ENCODE assay signal across 12 mouse cellular contexts in the genomic region with DNA sequence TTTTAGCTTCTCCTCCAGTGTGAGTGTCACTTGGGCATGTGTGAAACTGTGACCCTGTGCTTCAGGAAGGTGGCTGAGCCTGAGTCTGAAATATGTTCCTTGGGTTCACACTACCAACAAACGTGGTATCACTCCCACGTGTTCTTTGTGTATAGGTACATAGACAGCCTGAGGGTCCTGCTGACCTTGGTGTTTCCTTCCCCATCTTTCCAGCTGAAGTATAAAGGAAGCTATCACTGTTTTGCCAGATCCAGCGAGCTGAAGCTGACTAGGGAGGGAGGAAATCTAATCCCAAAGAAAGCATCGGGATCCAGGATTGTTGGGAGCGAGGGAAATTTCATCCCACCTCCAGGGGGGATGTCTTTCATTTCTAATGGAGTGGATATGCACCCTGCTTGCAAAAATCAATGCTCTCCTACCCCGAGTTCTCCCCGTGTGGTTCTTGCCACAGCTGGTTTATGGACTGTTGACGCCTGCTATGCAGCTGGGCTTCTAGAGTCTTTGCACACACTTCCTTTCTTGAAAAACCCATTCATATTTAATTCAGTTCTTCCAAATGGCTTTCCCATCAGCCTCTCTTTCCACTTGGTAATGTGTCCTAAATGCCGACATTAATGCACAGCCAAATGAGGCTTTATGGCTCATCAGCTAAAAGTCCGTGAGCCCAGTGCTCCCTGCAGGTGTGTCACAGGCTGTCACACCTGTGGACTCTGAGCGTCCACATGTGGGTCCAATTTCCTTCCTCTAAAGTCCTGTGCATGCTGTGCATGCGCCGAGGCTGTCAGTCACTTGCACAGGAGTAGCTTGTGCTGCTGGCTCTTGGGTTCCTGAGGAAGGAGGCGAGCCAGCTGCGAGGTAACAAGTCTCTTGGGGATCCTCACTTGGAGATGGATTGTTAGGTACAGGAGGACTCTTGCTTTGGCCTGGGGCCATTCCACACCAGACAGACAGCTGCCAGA. TPM values are rescaled to one million over a fixed set of nuclear protein-coding genes. Genes with fewer than 3 reads are reported as not detected.
DNase-seq lines count a peak whose midpoint lies in the region; ATAC-seq lines count a peak whose summit lies in the region.
"Had no signal": no experiment of that assay in that cellular context is flagged by ENCODE, and none has a peak within 500 bp of the region (broad histone marks: within the 10 kb centered on the region; RNA-seq: fewer than 3 reads in every experiment).

No protein-coding gene starts in this region.

- WGBS in kidney, embryonic 14.5 days, result 25% methylated on average over 15 of the region's 15 CpGs
- WGBS in embryonic facial prominence, embryonic 12.5 days, result 42% methylated on average over 15 of the region's 15 CpGs
- WGBS in embryonic facial prominence, embryonic 15.5 days, result 36% methylated on average over 15 of the region's 15 CpGs
- WGBS in limb, embryonic 13.5 days, result 20% methylated on average over 15 of the region's 15 CpGs

- H3K27ac ChIP-seq in kidney, embryonic 14.5 days (ENCODE audit: low read depth, low read length), result peak overlapping the region; percentile 62; the same call in 1 of the 2 replicates
- peak overlapping the region; percentile 14; the same call in 1 of the 2 replicates for H3K27ac ChIP-seq in embryonic facial prominence, embryonic 12.5 days
- H3K27ac ChIP-seq in embryonic facial prominence, embryonic 15.5 days (replicated peaks), result peak overlapping the region; percentile 28; the same call in 1 of the 2 replicates
- H3K27ac ChIP-seq in limb, embryonic 13.5 days, result peak overlapping the region; percentile 29; the same call in 1 of the 2 replicates
- H3K27ac ChIP-seq: heart, embryonic 15.5 days had no signal

- H3K9me3 ChIP-seq in kidney, embryonic 14.5 days (ENCODE audit: control insufficient read depth, low read length), result no peaks in the 10 kb centered on the region
- H3K9me3 ChIP-seq in embryonic facial prominence, embryonic 12.5 days, result no peaks in the 10 kb centered on the region
- H3K9me3 ChIP-seq in embryonic facial prominence, embryonic 15.5 days (replicated peaks), result no peaks in the 10 kb centered on the region
- 0 out of 2 replicates have a peak, but pooled peaks cover 4% of the 10 kb centered on the region for H3K9me3 ChIP-seq in limb, embryonic 13.5 days
- H3K9me3 ChIP-seq: heart, embryonic 15.5 days had no signal

- H3K36me3 ChIP-seq in kidney, embryonic 14.5 days (ENCODE audit: control insufficient read depth, insufficient read depth, low read length), result no peaks in the 10 kb centered on the region
- no peaks in the 10 kb centered on the region for H3K36me3 ChIP-seq in embryonic facial prominence, embryonic 12.5 days
- no peaks in the 10 kb centered on the region for H3K36me3 ChIP-seq in embryonic facial prominence, embryonic 15.5 days
- H3K36me3 ChIP-seq in limb, embryonic 13.5 days, result no peaks in the 10 kb centered on the region
- H3K36me3 ChIP-seq: heart, embryonic 15.5 days had no signal

- H3K27me3 ChIP-seq in kidney, embryonic 14.5 days (ENCODE audit: control insufficient read depth, insufficient read depth, low read length), result no peaks in the 10 kb centered on the region
- no peaks in the 10 kb centered on the region for H3K27me3 ChIP-seq in embryonic facial prominence, embryonic 12.5 days
- H3K27me3 ChIP-seq in embryonic facial prominence, embryonic 15.5 days, result no peaks in the 10 kb centered on the region
- peaks cover 9% of the 10 kb centered on the region; the same call in 1 of the 2 replicates for H3K27me3 ChIP-seq in limb, embryonic 13.5 days
- H3K27me3 ChIP-seq: heart, embryonic 15.5 days; megakaryocyte, embryonic 14.5 days had no signal

- DNase-seq in kidney, adult 8-10 months, result no peak
- no peak for DNase-seq in thymus, postnatal 36 days
- DNase-seq: cerebellum, adult 2 months; kidney, adult 9 months had no signal

- no peak overlapping the region for H3K9ac ChIP-seq in kidney, embryonic 14.5 days (ENCODE audit: low read depth, low read length)
- H3K9ac ChIP-seq in embryonic facial prominence, embryonic 12.5 days, result no peak overlapping the region
- H3K9ac ChIP-seq in embryonic facial prominence, embryonic 15.5 days, result no peak overlapping the region
- no peak overlapping the region for H3K9ac ChIP-seq in limb, embryonic 13.5 days
- H3K9ac ChIP-seq: heart, embryonic 15.5 days had no signal

- peak; percentile 91 for ATAC-seq in kidney, embryonic 14.5 days (ENCODE audit: low FRiP score, low TSS enrichment)
- 0 out of 2 replicates have a peak, but pooled peaks have one; percentile 50 for ATAC-seq in embryonic facial prominence, embryonic 12.5 days (ENCODE audit: insufficient number of reproducible peaks, insufficient read depth, low FRiP score, low TSS enrichment)
- ATAC-seq in embryonic facial prominence, embryonic 15.5 days (ENCODE audit: insufficient number of reproducible peaks, low FRiP score, low TSS enrichment, low read depth), result 0 out of 2 replicates have a peak, but pooled peaks have one; percentile 41
- peak; percentile 88 for ATAC-seq in limb, embryonic 13.5 days (ENCODE audit: low FRiP score, low read depth)
- no peak for ATAC-seq in inflammation-experienced regulatory T-cells, adult 6 months

- H3K4me2 ChIP-seq in kidney, embryonic 14.5 days (replicated peaks; ENCODE audit: low read depth, low read length), result no peak overlapping the region
- H3K4me2 ChIP-seq in embryonic facial prominence, embryonic 12.5 days (replicated peaks), result no peak overlapping the region
- no peak overlapping the region for H3K4me2 ChIP-seq in embryonic facial prominence, embryonic 15.5 days (replicated peaks)
- H3K4me2 ChIP-seq in limb, embryonic 13.5 days (replicated peaks), result peak overlapping the region; percentile 30
- H3K4me2 ChIP-seq: heart, embryonic 15.5 days; liver, embryonic 11.5 days had no signal

- peaks cover 6% of the 10 kb centered on the region; the same call in 1 of the 2 replicates for H3K4me1 ChIP-seq in kidney, embryonic 14.5 days (ENCODE audit: control insufficient read depth, insufficient read depth, low read length)
- H3K4me1 ChIP-seq in embryonic facial prominence, embryonic 12.5 days, result peaks cover 5% of the 10 kb centered on the region
- peaks cover 14% of the 10 kb centered on the region; the same call in 1 of the 2 replicates for H3K4me1 ChIP-seq in embryonic facial prominence, embryonic 15.5 days
- H3K4me1 ChIP-seq in limb, embryonic 13.5 days, result peaks cover 19% of the 10 kb centered on the region
- H3K4me1 ChIP-seq: heart, embryonic 15.5 days had no signal

- H3K4me3 ChIP-seq in kidney, embryonic 14.5 days (ENCODE audit: low read length), result no peak overlapping the region
- no peak overlapping the region for H3K4me3 ChIP-seq in embryonic facial prominence, embryonic 12.5 days
- no peak overlapping the region for H3K4me3 ChIP-seq in embryonic facial prominence, embryonic 15.5 days (replicated peaks)
- H3K4me3 ChIP-seq in limb, embryonic 13.5 days, result no peak overlapping the region
- H3K4me3 ChIP-seq: heart, embryonic 15.5 days; megakaryocyte, embryonic 14.5 days had no signal

RNA-seq across cellular contexts. Expression of gene Cracr2a, which starts 44.2 kb away (rescaled TPM):
- polyA plus RNA-seq in kidney, embryonic 14.5 days (2014; fragmentation: Nextera tagmentation; extraction: Ambion mirVana), result 1.1 and 1.5 TPM in 2 replicates
- 2.0 TPM in 2 replicates for polyA plus RNA-seq in embryonic facial prominence, embryonic 12.5 days (2016; fragmentation: Nextera tagmentation; extraction: Ambion mirVana)
- polyA plus RNA-seq in embryonic facial prominence, embryonic 15.5 days (2015; fragmentation: Nextera tagmentation; extraction: Ambion mirVana), result 1.6 TPM in 2 replicates
- polyA plus RNA-seq in limb, embryonic 13.5 days (2015; fragmentation: Nextera tagmentation; extraction: Ambion mirVana), result 1.6 and 1.9 TPM in 2 replicates
- polyA plus RNA-seq in inflammation-experienced regulatory T-cells, adult 6 months (2017; shearing (Covaris generic)), result 10 to 100 TPM; 11.7 to 14.8 (median 12.9) TPM
